Mouse (Mus musculus): ENCODE measurements at regions not wholly inside any gene's neighbourhood (a gene's known extent, or its start where the extent isn't known, plus 50 kb on each side); places are given as distances from the start of the nearest gene placed in this dataset.
"Not testable (repeated sequence)": the region's sequence is repeated elsewhere in the genome, so short reads cannot be mapped to it uniquely, and the experiment has no call there.

GRCm38 (mm10) chr6:68632309-68632708, 1096.7 kb upstream of the Tacstd2 start:
- not testable (repeated sequence) for DNase-seq (ENCODE audit: low spot score)

- DNase-seq (ENCODE audit: low spot score), result no peak
Observed at GRCm38 (mm10) chr6:68631787-68632186, 1096.2 kb upstream of the Tacstd2 start.

- peak; percentile 4 for DNase-seq (ENCODE audit: low spot score)
Observed at GRCm38 (mm10) chr6:68606033-68606432, 1070.4 kb upstream of the Tacstd2 start.
